Comparison of ENCODE assay signal across 24 mouse cellular contexts in genomic region chr17:5154322-5154721, GRCm38 (mm10).
DNase-seq lines count a peak whose midpoint lies in the region; ATAC-seq and TF ChIP-seq lines count a peak whose summit lies in the region.
"Had no signal": no experiment of that assay in that cellular context is flagged by ENCODE, and none has a peak within 500 bp of the region (broad histone marks: within the 10 kb centered on the region; RNA-seq: fewer than 3 reads in every experiment).

No protein-coding gene starts in this region.

- H3K4me3 ChIP-seq in hindbrain, embryonic 13.5 days, result no peak overlapping the region
- H3K4me3 ChIP-seq in hindbrain, postnatal 0 days (ENCODE audit: low read length), result no peak overlapping the region
- no peak overlapping the region for H3K4me3 ChIP-seq in midbrain, embryonic 13.5 days (replicated peaks)
- H3K4me3 ChIP-seq in midbrain, postnatal 0 days (ENCODE audit: low read depth, low read length), result no peak overlapping the region
- H3K4me3 ChIP-seq in hindbrain, embryonic 16.5 days (ENCODE audit: low read length), result no peak overlapping the region
- H3K4me3 ChIP-seq: embryonic facial prominence, embryonic 12.5 days; embryonic facial prominence, embryonic 15.5 days; gastrocnemius, adult 2 months; heart, embryonic 13.5 days; hindbrain, embryonic 15.5 days had no signal

- H3K4me2 ChIP-seq in hindbrain, embryonic 13.5 days, result no peak overlapping the region
- no peak overlapping the region for H3K4me2 ChIP-seq in hindbrain, postnatal 0 days (ENCODE audit: low read depth, low read length)
- no peak overlapping the region for H3K4me2 ChIP-seq in midbrain, embryonic 13.5 days (replicated peaks)
- H3K4me2 ChIP-seq in midbrain, postnatal 0 days (ENCODE audit: low read depth, low read length, poor library complexity, severe bottlenecking), result no peak overlapping the region
- no peak overlapping the region for H3K4me2 ChIP-seq in hindbrain, embryonic 16.5 days (ENCODE audit: low read length)
- H3K4me2 ChIP-seq: embryonic facial prominence, embryonic 12.5 days; embryonic facial prominence, embryonic 15.5 days; heart, embryonic 13.5 days; hindbrain, embryonic 15.5 days had no signal

- H3K9ac ChIP-seq in hindbrain, embryonic 13.5 days, result no peak overlapping the region
- H3K9ac ChIP-seq in hindbrain, postnatal 0 days (replicated peaks; ENCODE audit: low read length), result no peak overlapping the region
- H3K9ac ChIP-seq in midbrain, embryonic 13.5 days (replicated peaks), result no peak overlapping the region
- no peak overlapping the region for H3K9ac ChIP-seq in midbrain, postnatal 0 days (replicated peaks; ENCODE audit: low read length, poor library complexity, severe bottlenecking)
- H3K9ac ChIP-seq in hindbrain, embryonic 16.5 days (ENCODE audit: low read depth, low read length), result no peak overlapping the region
- H3K9ac ChIP-seq: embryonic facial prominence, embryonic 12.5 days; embryonic facial prominence, embryonic 15.5 days; forebrain, postnatal 0 days; heart, embryonic 13.5 days; hindbrain, embryonic 15.5 days had no signal

- peaks cover 47% of the 10 kb centered on the region for H3K4me1 ChIP-seq in hindbrain, embryonic 13.5 days (replicated peaks)
- 0 out of 2 replicates have a peak, but pooled peaks cover 5% of the 10 kb centered on the region for H3K4me1 ChIP-seq in hindbrain, postnatal 0 days (ENCODE audit: insufficient read depth, low read length)
- H3K4me1 ChIP-seq in midbrain, embryonic 13.5 days (replicated peaks), result peaks cover 35% of the 10 kb centered on the region
- H3K4me1 ChIP-seq in midbrain, postnatal 0 days (ENCODE audit: insufficient read depth, low read length), result peaks cover 2% of the 10 kb centered on the region; the same call in 1 of the 2 replicates
- peaks cover 9% of the 10 kb centered on the region for H3K4me1 ChIP-seq in hindbrain, embryonic 16.5 days (ENCODE audit: control insufficient read depth, insufficient read depth, low read depth, low read length)

- no peaks in the 10 kb centered on the region for H3K9me3 ChIP-seq in hindbrain, embryonic 13.5 days
- H3K9me3 ChIP-seq in hindbrain, postnatal 0 days (ENCODE audit: low read length), result no peaks in the 10 kb centered on the region
- no peaks in the 10 kb centered on the region for H3K9me3 ChIP-seq in midbrain, embryonic 13.5 days
- no peaks in the 10 kb centered on the region for H3K9me3 ChIP-seq in midbrain, postnatal 0 days (ENCODE audit: low read length)
- H3K9me3 ChIP-seq in hindbrain, embryonic 16.5 days (ENCODE audit: control insufficient read depth, low read length), result no peaks in the 10 kb centered on the region
- H3K9me3 ChIP-seq: embryonic facial prominence, embryonic 12.5 days; embryonic facial prominence, embryonic 15.5 days; heart, embryonic 13.5 days; hindbrain, embryonic 15.5 days had no signal

- ATAC-seq in hindbrain, embryonic 13.5 days (ENCODE audit: low FRiP score), result no peak
- no peak for ATAC-seq in hindbrain, postnatal 0 days
- ATAC-seq in midbrain, embryonic 13.5 days, result no peak
- ATAC-seq in midbrain, postnatal 0 days (ENCODE audit: low FRiP score), result no peak
- ATAC-seq in hindbrain, embryonic 16.5 days, result 0 out of 2 replicates have a peak, but pooled peaks have one; percentile 5
- ATAC-seq: activated CD4-positive, CD25-positive, alpha-beta regulatory T cell, adult 4 months; forebrain, embryonic 14.5 days; inflammation-experienced regulatory T-cells, adult 6 months had no signal

- DNase-seq in heart, adult 11 months, result peak; percentile 71
- DNase-seq in heart, postnatal 4 days, result no peak
- no peak for DNase-seq in hindbrain, postnatal 0 days (ENCODE audit: low spot score)
- DNase-seq in midbrain, postnatal 0 days (ENCODE audit: low spot score), result no peak
- DNase-seq in cerebellum, adult 11 months, result no peak
- DNase-seq: adrenal gland, adult 8-10 months; adrenal gland, postnatal 25 days; cerebellum, adult 18-20 months; cerebellum, adult 9-10 months; cerebellum, postnatal 14 days; forebrain, postnatal 0 days; gastrocnemius, adult 2 months; gastrocnemius, postnatal 14 days; heart, adult 18-20 months had no signal

- no peaks in the 10 kb centered on the region for H3K36me3 ChIP-seq in hindbrain, embryonic 13.5 days
- H3K36me3 ChIP-seq in hindbrain, postnatal 0 days (ENCODE audit: insufficient read depth, low read length), result no peaks in the 10 kb centered on the region
- H3K36me3 ChIP-seq in midbrain, embryonic 13.5 days, result no peaks in the 10 kb centered on the region
- H3K36me3 ChIP-seq in midbrain, postnatal 0 days (ENCODE audit: insufficient read depth, low read length), result no peaks in the 10 kb centered on the region
- no peaks in the 10 kb centered on the region for H3K36me3 ChIP-seq in hindbrain, embryonic 16.5 days (ENCODE audit: control insufficient read depth, insufficient read depth, low read length)
- H3K36me3 ChIP-seq: embryonic facial prominence, embryonic 12.5 days; embryonic facial prominence, embryonic 15.5 days; hindbrain, embryonic 15.5 days had no signal

- 78% methylated on average over 6 of the region's 6 CpGs for WGBS in hindbrain, embryonic 13.5 days
- WGBS in hindbrain, postnatal 0 days, result 78% methylated on average over 6 of the region's 6 CpGs
- WGBS in midbrain, embryonic 13.5 days, result 77% methylated on average over 6 of the region's 6 CpGs
- WGBS in midbrain, postnatal 0 days, result 72% methylated on average over 6 of the region's 6 CpGs
- 72% methylated on average over 6 of the region's 6 CpGs for WGBS in hindbrain, embryonic 16.5 days

- H3K27ac ChIP-seq in hindbrain, embryonic 13.5 days, result peak overlapping the region; percentile 44; the same call in 1 of the 2 replicates
- no peak overlapping the region for H3K27ac ChIP-seq in hindbrain, postnatal 0 days
- 0 out of 2 replicates have a peak overlapping the region, but pooled peaks have one; percentile 1 for H3K27ac ChIP-seq in midbrain, embryonic 13.5 days
- H3K27ac ChIP-seq in midbrain, postnatal 0 days (ENCODE audit: low read depth, low read length), result no peak overlapping the region
- H3K27ac ChIP-seq in hindbrain, embryonic 16.5 days (ENCODE audit: low read depth, low read length), result no peak overlapping the region
- H3K27ac ChIP-seq: embryonic facial prominence, embryonic 12.5 days; embryonic facial prominence, embryonic 15.5 days; gastrocnemius, adult 2 months; heart, embryonic 13.5 days; hindbrain, embryonic 15.5 days had no signal

- no peaks in the 10 kb centered on the region for H3K27me3 ChIP-seq in hindbrain, embryonic 13.5 days
- no peaks in the 10 kb centered on the region for H3K27me3 ChIP-seq in hindbrain, postnatal 0 days (ENCODE audit: insufficient read depth, low read length)
- H3K27me3 ChIP-seq in midbrain, embryonic 13.5 days, result no peaks in the 10 kb centered on the region
- no peaks in the 10 kb centered on the region for H3K27me3 ChIP-seq in midbrain, postnatal 0 days (ENCODE audit: insufficient read depth, low read length)
- no peaks in the 10 kb centered on the region for H3K27me3 ChIP-seq in hindbrain, embryonic 16.5 days (replicated peaks; ENCODE audit: control insufficient read depth, insufficient read depth, low read length)
- H3K27me3 ChIP-seq: embryonic facial prominence, embryonic 12.5 days; embryonic facial prominence, embryonic 15.5 days; heart, embryonic 13.5 days; hindbrain, embryonic 15.5 days had no signal

- no peak for TF ChIP-seq CTCF in hindbrain, postnatal 0 days (IDR thresholded peaks at IDR 0.05; ENCODE audit: low read depth)
- TF ChIP-seq CTCF in midbrain, postnatal 0 days (IDR thresholded peaks at IDR 0.05), result no peak

Comparison
In these comparisons a context has a peak if more than half of its experiments do, and no peak if none do; other contexts are left out.
1. H3K27ac ChIP-seq: peak in hindbrain, embryonic 13.5 days (single experiment) and midbrain, embryonic 13.5 days (single experiment); none in hindbrain, postnatal 0 days (single experiment), midbrain, postnatal 0 days (single experiment) and hindbrain, embryonic 16.5 days (single experiment).